23 mouse cellular contexts compared by ENCODE assay signal in genomic region chr6:50205093-50205492, GRCm38 (mm10). TPM values are rescaled to one million over a fixed set of nuclear protein-coding genes. Genes with fewer than 3 reads are reported as not detected.
DNase-seq lines count a peak whose midpoint lies in the region; ATAC-seq and TF ChIP-seq lines count a peak whose summit lies in the region.
"Had no signal": no experiment of that assay in that cellular context is flagged by ENCODE, and none has a peak within 500 bp of the region (broad histone marks: within the 10 kb centered on the region; RNA-seq: fewer than 3 reads in every experiment).

No protein-coding gene starts in this region.

- H3K36me3 ChIP-seq in heart, embryonic 10.5 days, result no peaks in the 10 kb centered on the region
- no peaks in the 10 kb centered on the region for H3K36me3 ChIP-seq in kidney, postnatal 0 days (ENCODE audit: insufficient read depth, low read length)
- H3K36me3 ChIP-seq: forebrain, embryonic 12.5 days had no signal

- no peak for TF ChIP-seq CTCF in kidney, postnatal 0 days (IDR thresholded peaks at IDR 0.05; ENCODE audit: low read depth)

- no peaks in the 10 kb centered on the region for H3K27me3 ChIP-seq in heart, embryonic 10.5 days (ENCODE audit: insufficient read depth, poor library complexity, severe bottlenecking)
- no peaks in the 10 kb centered on the region for H3K27me3 ChIP-seq in kidney, postnatal 0 days (ENCODE audit: insufficient read depth, low read length)
- H3K27me3 ChIP-seq: forebrain, embryonic 12.5 days; forebrain, embryonic 15.5 days; heart, embryonic 13.5 days; hindbrain, embryonic 15.5 days had no signal

- H3K9ac ChIP-seq in kidney, postnatal 0 days (ENCODE audit: low read depth, low read length), result no peak overlapping the region
- H3K9ac ChIP-seq: forebrain, embryonic 12.5 days; forebrain, embryonic 15.5 days; heart, embryonic 13.5 days; hindbrain, embryonic 15.5 days had no signal

- peak; percentile 33 for DNase-seq in heart, embryonic 10.5 days (ENCODE audit: low spot score)
- DNase-seq in heart, postnatal 25 days (ENCODE audit: low spot score), result no peak
- peak; percentile 57 for DNase-seq in kidney, postnatal 0 days (ENCODE audit: low spot score)
- DNase-seq in kidney, postnatal 25 days, result no peak
- peak; percentile 37 for DNase-seq in brain, adult 2 months (ENCODE audit: low read depth, low spot score)
- DNase-seq in spleen, adult 12 weeks (ENCODE audit: low spot score), result no peak
- DNase-seq: adrenal gland, adult 2 months; adrenal gland, postnatal 14 days; cerebellum, adult 18-20 months; cerebellum, adult 9-10 months; cerebellum, postnatal 14 days; gastrocnemius, adult 2 months; gastrocnemius, postnatal 14 days; heart, adult 18-20 months; heart, postnatal 14 days had no signal

- ATAC-seq in kidney, postnatal 0 days (replicated peaks; ENCODE audit: low FRiP score, low read depth), result no peak; the same call in 1 of the 2 replicates
- peak; percentile 76 for ATAC-seq in megakaryocyte, adult 5-6 weeks (ENCODE audit: poor library complexity, severe bottlenecking)
- no peak for ATAC-seq in erythroblast, adult 5-6 weeks (replicated peaks; ENCODE audit: low FRiP score, poor library complexity, severe bottlenecking)
- ATAC-seq: CD4-positive, CD25-positive, alpha-beta regulatory T cell, adult 4 months; forebrain, embryonic 15.5 days had no signal

- WGBS in heart, embryonic 10.5 days, result 90% methylated on average over 4 of the region's 4 CpGs
- WGBS in kidney, postnatal 0 days, result 70% methylated on average over 4 of the region's 4 CpGs

- H3K9me3 ChIP-seq in heart, embryonic 10.5 days, result no peaks in the 10 kb centered on the region
- no peaks in the 10 kb centered on the region for H3K9me3 ChIP-seq in kidney, postnatal 0 days (replicated peaks; ENCODE audit: low read length)
- H3K9me3 ChIP-seq: forebrain, embryonic 12.5 days; forebrain, embryonic 15.5 days; heart, embryonic 13.5 days; hindbrain, embryonic 10.5 days; hindbrain, embryonic 15.5 days had no signal

- H3K27ac ChIP-seq in heart, embryonic 10.5 days, result no peak overlapping the region
- H3K27ac ChIP-seq in kidney, postnatal 0 days, result no peak overlapping the region
- H3K27ac ChIP-seq: forebrain, embryonic 12.5 days; forebrain, embryonic 15.5 days; gastrocnemius, adult 2 months; heart, embryonic 13.5 days; hindbrain, embryonic 10.5 days; hindbrain, embryonic 15.5 days had no signal

- intact Hi-C loops in heart, postnatal 25 days (cut with DNase I), result no loop called here

- H3K4me2 ChIP-seq in kidney, postnatal 0 days (ENCODE audit: low read length), result no peak overlapping the region
- H3K4me2 ChIP-seq: forebrain, embryonic 12.5 days; forebrain, embryonic 15.5 days; heart, embryonic 13.5 days; hindbrain, embryonic 15.5 days had no signal

- no peaks in the 10 kb centered on the region for H3K4me1 ChIP-seq in heart, embryonic 10.5 days
- no peaks in the 10 kb centered on the region for H3K4me1 ChIP-seq in kidney, postnatal 0 days (replicated peaks; ENCODE audit: insufficient read depth, low read length)
- H3K4me1 ChIP-seq: forebrain, embryonic 12.5 days; forebrain, embryonic 15.5 days; heart, embryonic 13.5 days; hindbrain, embryonic 10.5 days; hindbrain, embryonic 15.5 days had no signal

- no peak overlapping the region for H3K4me3 ChIP-seq in heart, embryonic 10.5 days
- H3K4me3 ChIP-seq in kidney, postnatal 0 days (replicated peaks; ENCODE audit: low read depth, low read length), result no peak overlapping the region
- H3K4me3 ChIP-seq: forebrain, embryonic 12.5 days; forebrain, embryonic 15.5 days; gastrocnemius, adult 2 months; heart, embryonic 13.5 days; hindbrain, embryonic 10.5 days; hindbrain, embryonic 15.5 days had no signal

RNA-seq across cellular contexts. Expression of gene Gsdme, which starts 58.6 kb away (rescaled TPM):
- 29.4 and 36.6 TPM in 2 replicates for polyA plus RNA-seq in heart, embryonic 10.5 days (2016; fragmentation: Nextera tagmentation; extraction: Ambion mirVana)
- under 1 TPM; 0.34 to 0.49 TPM for total RNA-seq in heart, postnatal 25 days (2021)
- 54.5 and 59.5 TPM in 2 replicates for polyA plus RNA-seq in kidney, postnatal 0 days (2015; fragmentation: Nextera tagmentation; extraction: Ambion mirVana)
- 17.1 and 17.9 TPM in 2 replicates for total RNA-seq in megakaryocyte, adult 5-6 weeks (2015)
- total RNA-seq in megakaryocyte, adult 5-6 weeks (2017), result 18.6 and 31.3 TPM in 2 replicates
- 4.6 and 9.6 TPM in 2 replicates for total RNA-seq in erythroblast, adult 5-6 weeks (2015; ENCODE audit: low replicate concordance)
- 2.4 and 9.2 TPM in 2 replicates for total RNA-seq in erythroblast, adult 5-6 weeks (2017; ENCODE audit: low replicate concordance)

Comparison
In these comparisons a context has a peak if more than half of its experiments do, and no peak if none do; other contexts are left out.
1. DNase-seq: peak in heart, embryonic 10.5 days (single experiment), kidney, postnatal 0 days (single experiment) and brain, adult 2 months (single experiment); none in heart, postnatal 25 days (single experiment), kidney, postnatal 25 days (0 of 2) and spleen, adult 12 weeks (single experiment).